Mouse (Mus musculus) intestine, embryonic 16.5 days (tissue): Measurements from ENCODE around the gene Gsdma. TPM values are rescaled to one million over a fixed set of nuclear protein-coding genes. Genes with fewer than 3 reads are reported as not detected.

Source experiments
- ATAC-seq: fragments of 200-750 bp; cut with Nextera tagmentation; 2 replicates; pipeline ENCODE4 v1.8.0; 2017; ENCODE audit warnings: moderate TSS enrichment, moderate library complexity
- H3K27ac ChIP-seq: fragments of 300-500 bp; sonication (generic); 2 replicates; pipeline ENCODE4 v1.5.1; 2014; ENCODE audit warnings: mild to moderate bottlenecking, low read length
- H3K27me3 ChIP-seq: fragments of 300-500 bp; sonication (generic); replicated peaks from 2 replicates; pipeline ENCODE4 v1.6.1; 2014; ENCODE audit warnings: low read length, control low read depth, mixed read lengths; ENCODE audit not compliant: control insufficient read depth, insufficient read depth
- H3K36me3 ChIP-seq: fragments of 300-500 bp; sonication (generic); 2 replicates; pipeline ENCODE4 v1.6.1; 2014; ENCODE audit warnings: low read length, control low read depth; ENCODE audit not compliant: control insufficient read depth, insufficient read depth
- H3K4me1 ChIP-seq: fragments of 300-500 bp; sonication (generic); 2 replicates; pipeline ENCODE4 v1.6.1; 2014; ENCODE audit warnings: low read length, control low read depth, mixed read lengths; ENCODE audit not compliant: control insufficient read depth, insufficient read depth
- H3K4me2 ChIP-seq: fragments of 300-500 bp; sonication (generic); 2 replicates; pipeline ENCODE4 v1.6.1; 2014; ENCODE audit warnings: low read depth, low read length, control low read depth
- H3K4me3 ChIP-seq: fragments of 300-500 bp; sonication (generic); 2 replicates; pipeline ENCODE4 v1.5.1; 2014; ENCODE audit warnings: mild to moderate bottlenecking, low read length
- H3K9ac ChIP-seq: fragments of 300-500 bp; sonication (generic); 2 replicates; pipeline ENCODE4 v1.6.1; 2014; ENCODE audit warnings: low read depth, low read length
- H3K9me3 ChIP-seq: fragments of 300-500 bp; sonication (generic); 2 replicates; pipeline ENCODE4 v1.6.1; 2016; ENCODE audit warnings: low read length, control low read depth; ENCODE audit not compliant: control insufficient read depth
- WGBS: fragments of 180-500 bp; shearing (Covaris S2); extraction: QIAGEN DNeasy Blood & Tissue Kit; methylation state at CpG from one replicate; pipeline ENCODE4 v1.1.7; 2014; 5-methylcytosine and 5-hydroxymethylcytosine counted together
- polyA plus RNA-seq: library from polyadenylated mRNA; unstranded; fragments of >200 nt; fragmentation: Nextera tagmentation; extraction: Ambion mirVana; gene quantifications from 2 replicates; pipeline ENCODE4 v1.2.1, GENCODE M21; 2015

Gsdma gene
- polyA plus RNA-seq, 1 experiment from 2014 or later: 0.06 TPM

- ATAC-seq: no peak
- no peaks in the 10 kb centered on the region for H3K9me3 ChIP-seq
- WGBS: 47% methylated on average over 10 of the region's 10 CpGs
- H3K4me2 ChIP-seq: no peak within 1 kb of the TSS
- no peaks in the 10 kb centered on the region for H3K27me3 ChIP-seq
- H3K36me3 ChIP-seq: 0 out of 2 replicates have a peak, but pooled peaks cover 4% of the 10 kb centered on the region
- no peak within 1 kb of the TSS for H3K27ac ChIP-seq
- H3K9ac ChIP-seq: no peak within 1 kb of the TSS; the same call in 1 of the 2 replicates
- H3K4me3 ChIP-seq: no peak within 1 kb of the TSS
- H3K4me1 ChIP-seq: no peaks in the 10 kb centered on the region
Measured at GRCm38 (mm10) chr11:98701213-98701670, 37.1 kb downstream of the Gsdma start, which contains the start of gene Csf3. Csf3 (plus strand) TSS chr11:98701263.

DNA sequence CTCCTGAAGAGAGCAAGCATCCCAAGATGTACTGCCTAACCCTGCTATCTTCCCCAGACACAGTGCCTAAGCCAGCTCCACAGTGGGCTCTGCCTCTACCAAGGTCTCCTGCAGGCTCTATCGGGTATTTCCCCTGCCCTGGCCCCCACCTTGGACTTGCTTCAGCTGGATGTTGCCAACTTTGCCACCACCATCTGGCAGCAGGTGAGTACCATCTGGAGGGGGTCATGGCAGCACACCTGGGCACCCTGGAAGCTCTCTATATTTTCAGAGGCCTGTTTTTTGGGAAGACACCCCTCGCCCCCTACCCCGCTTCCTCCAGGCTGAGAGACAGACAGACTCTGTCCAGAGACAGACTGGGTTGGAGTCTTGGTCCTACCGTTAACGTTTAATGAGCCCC lies 38.2 kb downstream of the Gsdma start:
- WGBS: 68% methylated on average over 5 of the region's 5 CpGs
- H3K4me1 ChIP-seq: no peaks in the 10 kb centered on the region

DNA sequence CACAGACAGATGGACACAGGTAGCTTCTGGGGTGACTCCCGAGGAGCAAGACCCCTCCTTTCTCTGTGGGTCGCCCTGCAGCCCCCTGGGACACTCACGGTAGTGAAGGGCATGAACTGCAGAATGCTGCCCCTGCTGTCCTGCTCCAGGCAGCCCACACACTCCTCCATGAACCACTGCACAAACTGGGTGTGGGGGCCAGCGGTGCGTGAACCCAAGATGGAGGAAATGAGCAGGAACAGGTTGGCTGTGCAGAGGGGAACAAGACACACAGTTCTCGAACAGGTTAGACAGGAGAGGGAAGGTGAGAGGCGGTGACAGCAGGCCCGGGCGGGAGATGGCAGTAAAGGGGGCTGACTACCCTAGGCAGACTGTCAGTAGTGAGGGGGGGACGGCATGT lies 40.9 kb downstream of the Gsdma start:
- ATAC-seq: no peak
- no peak overlapping the region for H3K4me3 ChIP-seq
- H3K4me2 ChIP-seq: no peak overlapping the region
- 0 out of 2 replicates have a peak, but pooled peaks cover 4% of the 10 kb centered on the region for H3K36me3 ChIP-seq
- WGBS: 86% methylated on average over 10 of the region's 10 CpGs
- H3K27me3 ChIP-seq: no peaks in the 10 kb centered on the region
- H3K9me3 ChIP-seq: no peaks in the 10 kb centered on the region
- peaks cover 26% of the 10 kb centered on the region for H3K4me1 ChIP-seq
- H3K27ac ChIP-seq: no peak overlapping the region
- H3K9ac ChIP-seq: no peak overlapping the region

More for the DNA sequence above, 38.2 kb downstream of the Gsdma start:
- no peak for ATAC-seq
- no peaks in the 10 kb centered on the region for H3K27me3 ChIP-seq
- no peaks in the 10 kb centered on the region for H3K9me3 ChIP-seq
- H3K36me3 ChIP-seq: 0 out of 2 replicates have a peak, but pooled peaks cover 4% of the 10 kb centered on the region
- H3K4me2 ChIP-seq: no peak overlapping the region
- no peak overlapping the region for H3K4me3 ChIP-seq
- H3K27ac ChIP-seq: no peak overlapping the region
- no peak overlapping the region for H3K9ac ChIP-seq

DNA sequence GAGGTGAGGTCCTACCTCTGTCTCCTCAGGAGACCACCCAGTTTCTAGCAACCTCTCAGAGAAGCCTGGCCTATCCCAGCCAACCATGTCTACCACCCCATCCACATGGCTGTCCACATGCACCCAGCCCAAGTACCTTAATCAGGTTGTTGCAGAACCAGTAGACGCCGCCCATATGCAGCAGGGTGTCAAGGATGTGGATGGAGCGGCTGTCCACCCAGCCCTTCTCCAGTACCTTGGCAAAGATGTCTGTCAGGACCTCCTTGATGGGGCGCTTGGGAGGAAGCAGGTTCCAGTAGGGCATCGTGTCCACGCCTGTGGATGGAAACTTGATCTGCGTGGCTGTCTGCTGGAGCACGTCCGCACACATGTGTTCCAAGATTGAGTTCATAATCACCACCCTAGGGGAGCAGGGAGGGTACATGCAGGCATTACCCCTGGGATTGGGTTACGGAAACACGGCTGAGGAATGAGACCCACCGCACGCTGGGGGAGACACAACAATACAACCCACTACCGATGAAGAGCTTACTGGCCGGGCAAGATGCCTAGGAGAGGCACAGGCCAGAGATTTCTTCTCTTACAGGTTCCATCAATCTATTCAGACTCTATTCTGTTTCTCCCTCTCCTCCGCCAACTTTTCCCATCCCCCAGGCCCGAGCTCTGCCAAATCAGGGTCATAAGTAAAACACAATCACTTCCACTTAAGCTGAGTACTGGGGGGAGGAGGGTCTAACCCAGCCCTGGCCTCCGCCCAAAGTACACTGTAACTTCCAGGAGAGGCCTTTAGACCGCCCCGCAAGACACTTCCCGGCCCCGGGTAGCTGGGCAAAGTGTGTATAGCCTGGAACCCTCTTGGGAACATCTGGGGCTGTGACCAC lies 43.5 kb downstream of the Gsdma start:
- WGBS: 79% methylated on average over 22 of the region's 22 CpGs
- H3K9ac ChIP-seq: 0 out of 2 replicates have a peak overlapping the region, but pooled peaks have one; percentile 4
- H3K9me3 ChIP-seq: no peaks in the 10 kb centered on the region
- peak; percentile 45 for ATAC-seq
- 0 out of 2 replicates have a peak, but pooled peaks cover 4% of the 10 kb centered on the region for H3K36me3 ChIP-seq
- peak overlapping the region; percentile 89 for H3K27ac ChIP-seq
- H3K27me3 ChIP-seq: no peaks in the 10 kb centered on the region
- H3K4me1 ChIP-seq: peaks cover 29% of the 10 kb centered on the region
- H3K4me2 ChIP-seq: peak overlapping the region; percentile 20
- H3K4me3 ChIP-seq: no peak overlapping the region

DNA sequence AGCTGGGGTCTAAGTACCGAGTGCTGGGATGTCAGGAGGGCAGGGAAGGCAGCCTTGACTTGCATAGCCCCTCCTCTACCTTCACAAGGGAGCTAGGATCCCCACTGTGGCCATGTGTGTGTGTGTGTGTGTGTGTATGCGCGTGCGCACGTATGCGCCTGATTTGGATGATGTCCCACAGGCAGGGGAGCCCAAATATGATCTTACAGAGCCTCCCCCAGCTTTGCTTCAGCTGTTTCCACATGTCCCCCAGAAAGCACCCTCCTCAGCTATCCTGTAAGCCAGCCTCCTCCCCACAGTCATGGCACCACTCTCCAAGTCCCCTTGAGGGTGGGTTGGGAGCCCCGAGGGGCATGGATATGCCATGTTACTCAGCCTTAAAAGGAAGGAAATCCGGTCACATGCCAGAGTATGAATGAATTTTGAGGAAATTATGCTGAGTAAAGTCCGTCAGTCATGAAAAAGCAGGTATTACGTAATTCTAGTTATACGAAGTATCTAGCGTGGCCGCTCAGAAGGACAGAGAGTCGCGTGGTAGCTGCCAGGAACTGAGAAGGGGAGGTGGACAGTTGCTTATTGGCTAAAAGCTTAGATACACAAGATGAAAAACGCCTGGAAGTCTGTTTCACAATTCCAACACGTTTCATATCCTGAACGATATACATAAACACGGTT lies 44.3 kb downstream of the Gsdma start:
- ATAC-seq: peak; percentile 21
- 67% methylated on average over 19 of the region's 19 CpGs for WGBS
- H3K27me3 ChIP-seq: no peaks in the 10 kb centered on the region
- H3K4me1 ChIP-seq: peaks cover 29% of the 10 kb centered on the region
- H3K27ac ChIP-seq: peak overlapping the region; percentile 89
- peak overlapping the region; percentile 8; the same call in 1 of the 2 replicates for H3K9ac ChIP-seq
- H3K36me3 ChIP-seq: peaks cover 4% of the 10 kb centered on the region; the same call in 1 of the 2 replicates
- no peak overlapping the region for H3K4me3 ChIP-seq
- no peaks in the 10 kb centered on the region for H3K9me3 ChIP-seq
- H3K4me2 ChIP-seq: peak overlapping the region; percentile 20

DNA sequence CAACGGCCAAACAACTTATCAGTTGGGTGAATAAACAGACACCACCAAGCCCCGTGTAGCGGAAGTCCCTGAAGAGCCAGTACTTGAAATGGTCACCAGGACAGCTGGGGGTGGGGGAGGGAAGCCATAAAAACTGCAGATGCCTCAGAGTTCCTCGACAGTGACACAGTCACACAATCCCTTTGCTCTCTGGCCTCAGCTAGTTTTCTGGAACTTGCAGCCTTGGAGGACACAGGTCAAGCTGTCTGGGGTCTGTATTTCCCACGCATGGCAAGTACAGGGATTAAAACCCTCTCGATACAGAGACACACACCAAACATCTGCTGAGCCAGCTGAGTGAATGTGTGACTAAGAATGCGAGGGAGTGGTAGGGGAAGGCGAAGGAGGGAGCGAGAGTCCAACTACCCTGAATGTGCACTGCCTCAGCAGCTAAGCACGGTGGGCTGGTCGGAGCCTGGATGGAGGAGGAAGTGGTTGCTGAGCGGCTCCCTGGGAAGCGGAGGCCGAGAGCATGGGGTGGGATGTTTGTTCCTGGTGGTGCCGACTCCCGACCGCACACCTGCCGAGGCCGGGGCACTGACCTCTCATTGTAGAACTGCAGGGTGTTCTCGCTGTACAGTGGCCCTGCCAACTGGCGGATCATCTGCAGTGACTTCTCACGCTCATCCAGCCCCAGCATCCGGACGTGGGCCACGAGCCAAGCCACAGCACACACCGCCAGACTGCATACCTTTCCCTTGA lies 45.0 kb downstream of the Gsdma start:
- no peak overlapping the region for H3K4me3 ChIP-seq
- peak overlapping the region; percentile 89 for H3K27ac ChIP-seq
- H3K9ac ChIP-seq: peak overlapping the region; percentile 15
- peaks cover 7% of the 10 kb centered on the region for H3K36me3 ChIP-seq
- H3K9me3 ChIP-seq: no peaks in the 10 kb centered on the region
- ATAC-seq: peak; percentile 65
- no peaks in the 10 kb centered on the region for H3K27me3 ChIP-seq
- peaks cover 29% of the 10 kb centered on the region for H3K4me1 ChIP-seq
- 57% methylated on average over 26 of the region's 26 CpGs for WGBS
- H3K4me2 ChIP-seq: peak overlapping the region; percentile 20

DNA sequence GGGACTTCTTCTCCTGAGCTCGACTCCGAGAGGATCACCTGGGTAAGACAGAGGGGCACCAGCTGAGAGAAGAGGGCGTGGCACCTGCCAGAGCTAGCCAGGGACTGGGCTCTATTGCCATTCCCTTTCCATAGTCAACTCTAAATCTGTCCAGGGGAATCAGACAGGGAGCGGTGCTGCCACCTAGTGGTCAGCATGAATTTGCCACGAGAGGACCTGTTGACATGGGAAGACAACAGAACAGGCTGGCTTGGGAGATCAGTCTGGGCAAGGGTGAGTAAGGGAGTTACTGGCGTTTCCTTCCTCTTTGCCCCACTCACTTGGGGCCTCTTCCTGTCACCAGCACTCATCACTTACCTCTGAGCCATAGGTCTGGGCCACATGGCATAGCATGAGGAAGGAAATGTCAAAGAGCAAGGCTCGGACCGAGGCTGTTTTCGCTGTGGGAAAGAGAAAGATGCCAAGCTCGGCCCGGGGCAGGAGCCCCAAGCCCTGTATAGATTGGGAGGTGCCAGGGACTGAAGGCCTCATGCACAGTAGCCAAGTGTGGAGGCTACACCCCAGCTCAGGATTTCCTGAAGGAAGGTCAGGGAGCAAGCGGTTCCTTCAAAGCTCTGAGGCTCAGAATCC lies 46.4 kb downstream of the Gsdma start:
- ATAC-seq: peak; percentile 26; the same call in 1 of the 2 replicates
- Histone ChIP-seq H3K36me3 (peaks cover 8% of the 10 kb centered on the region), H3K9me3 (no peaks in the 10 kb centered on the region), H3K4me3 (no peak overlapping the region), H3K4me1 (peaks cover 29% of the 10 kb centered on the region), H3K9ac (peak overlapping the region; percentile 27; the same call in 1 of the 2 replicates), H3K27ac (peak overlapping the region; percentile 29; the same call in 1 of the 2 replicates), H3K4me2 (no peak overlapping the region), H3K27me3 (no peaks in the 10 kb centered on the region)
- WGBS: 45% methylated on average over 12 of the region's 12 CpGs

DNA sequence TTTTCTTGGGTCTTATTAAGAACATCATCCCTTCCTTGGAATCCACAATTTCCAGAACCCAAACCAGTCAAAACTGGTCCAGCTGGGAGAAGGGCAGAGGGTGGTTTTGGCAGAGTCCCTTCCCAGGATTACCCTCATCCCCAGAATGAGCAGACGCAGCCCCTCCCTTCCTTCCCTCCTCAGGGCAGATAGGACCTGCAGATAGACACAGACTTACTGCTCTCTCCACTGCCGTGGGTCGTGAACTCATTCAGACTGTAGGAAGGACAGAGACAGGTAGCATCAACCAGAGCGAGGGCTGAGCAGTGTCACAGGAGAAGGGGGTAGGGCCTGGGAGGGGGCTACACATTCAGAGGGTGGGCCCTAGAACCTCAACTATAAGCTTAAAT lies 46.9 kb downstream of the Gsdma start:
- no peaks in the 10 kb centered on the region for H3K27me3 ChIP-seq
- 74% methylated on average over 4 of the region's 4 CpGs for WGBS
- H3K36me3 ChIP-seq: peaks cover 8% of the 10 kb centered on the region
- no peak for ATAC-seq
- H3K9ac ChIP-seq: no peak overlapping the region
- H3K4me1 ChIP-seq: peaks cover 29% of the 10 kb centered on the region
- H3K4me3 ChIP-seq: no peak overlapping the region
- H3K27ac ChIP-seq: no peak overlapping the region
- no peaks in the 10 kb centered on the region for H3K9me3 ChIP-seq
- no peak overlapping the region for H3K4me2 ChIP-seq
